Mouse (Mus musculus) left cerebral cortex, adult 18-20 months (tissue): ENCODE measurements around the gene Prkcg. TPM values are rescaled to one million over a fixed set of nuclear protein-coding genes. Genes with fewer than 3 reads are reported as not detected.

Source experiments
- DNase-seq, 2 experiments: peaks; one replicate each; pipeline ENCODE4 v3.0.0; 2021 to 2022; ENCODE audit warnings: low spot score in 2 of 2, mixed read lengths in 1 of 2
- total RNA-seq, 2 experiments: library from RNA; stranded (reverse); gene quantifications; 2 replicates each; pipeline ENCODE4 v1.2.3; 2021

The Prkcg gene
- total RNA-seq, 2 experiments from 2014 or later: 239 to 276 TPM

GRCm38 (mm10) chr7:3313571-3313970 is 24.6 kb downstream of the Prkcg start:
- no peak for DNase-seq

GRCm38 (mm10) chr7:3314121-3314520 is 25.1 kb downstream of the Prkcg start:
- DNase-seq: no peak

- no peak for DNase-seq
These were observed 28.7 kb downstream of the Prkcg start for GRCm38 (mm10) chr7:3317704-3318103.

GRCm38 (mm10) chr7:3320856-3321255 is 31.9 kb downstream of the Prkcg start:
- no peak for DNase-seq

GRCm38 (mm10) chr7:3323826-3324225 is 34.8 kb downstream of the Prkcg start:
- no peak for DNase-seq

GRCm38 (mm10) chr7:3327961-3328360 is 39.0 kb downstream of the Prkcg start:
- DNase-seq: no peak

- peak; percentile 89 for DNase-seq
These were observed 41.0 kb downstream of the Prkcg start for GRCm38 (mm10) chr7:3329776-3330546.

- DNase-seq: no peak
These were observed 42.2 kb downstream of the Prkcg start for GRCm38 (mm10) chr7:3331171-3331570.

- peak; percentile 81 to 88 for DNase-seq
These were observed 42.7 kb downstream of the Prkcg start for GRCm38 (mm10) chr7:3331581-3332223.

- no peak for DNase-seq
These were observed 43.2 kb downstream of the Prkcg start for GRCm38 (mm10) chr7:3332224-3332615.

GRCm38 (mm10) chr7:3332619-3333521 is 43.9 kb downstream of the Prkcg start, which contains the start of gene Cacng7:
Cacng7 (plus strand) TSS chr7:3332955.
- peak; percentile 55 to 62 for DNase-seq

GRCm38 (mm10) chr7:3333542-3333941 is 44.6 kb downstream of the Prkcg start:
- no peak for DNase-seq

- DNase-seq: no peak
These were observed 47.4 kb downstream of the Prkcg start for GRCm38 (mm10) chr7:3336412-3336811.

GRCm38 (mm10) chr7:3338286-3338935 is 49.4 kb downstream of the Prkcg start:
- no peak for DNase-seq

GRCm38 (mm10) chr7:3339010-3339409 is 50.0 kb downstream of the Prkcg start:
- DNase-seq: no peak

- DNase-seq: no peak
These were observed 54.9 kb downstream of the Prkcg start for GRCm38 (mm10) chr7:3343861-3344260.

- no peak for DNase-seq
These were observed 56.3 kb downstream of the Prkcg start for GRCm38 (mm10) chr7:3345301-3345700.

- DNase-seq: no peak
These were observed 58.6 kb downstream of the Prkcg start for GRCm38 (mm10) chr7:3347366-3348287.

- no peak for DNase-seq
These were observed 59.3 kb downstream of the Prkcg start for GRCm38 (mm10) chr7:3348326-3348725.

GRCm38 (mm10) chr7:3349775-3350174 is 60.8 kb downstream of the Prkcg start:
- no peak for DNase-seq
